Mouse (Mus musculus) liver, embryonic 14.5 days (tissue): ENCODE measurements around the gene Traf5. TPM values are rescaled to one million over a fixed set of nuclear protein-coding genes. Genes with fewer than 3 reads are reported as not detected.

Experiments
- ATAC-seq: fragments of 200-750 bp; cut with Nextera tagmentation; 2 replicates; pipeline ENCODE4 v1.8.0; 2017; ENCODE audit warnings: moderate number of reproducible peaks, mild to moderate bottlenecking, moderate library complexity; ENCODE audit not compliant: insufficient read depth
- DNase-seq, 3 experiments: peaks; one replicate each; pipeline ENCODE4 v3.0.0-alpha.2; 2012 to 2013; ENCODE audit warnings: low read depth in 3 of 3, low spot score in 3 of 3
- H3K27ac ChIP-seq: fragments of 300-500 bp; sonication (generic); 2 replicates; pipeline ENCODE4 v1.5.1; 2014; ENCODE audit warnings: moderate library complexity, mild to moderate bottlenecking, control low read depth, inconsistent platforms
- H3K27me3 ChIP-seq: fragments of 300-500 bp; sonication (generic); 2 replicates; pipeline ENCODE4 v1.6.1; 2014; ENCODE audit warnings: mild to moderate bottlenecking, low read length, moderate library complexity; ENCODE audit not compliant: control insufficient read depth, insufficient read depth
- H3K36me3 ChIP-seq: fragments of 300-500 bp; sonication (generic); replicated peaks from 2 replicates; pipeline ENCODE4 v1.6.1; 2014; ENCODE audit warnings: low read depth; ENCODE audit not compliant: control insufficient read depth, insufficient read depth
- H3K4me1 ChIP-seq, 2 experiments: fragments of 200-500 bp in 1 of 2; fragments of 300-500 bp in 1 of 2; sonication (generic) in 1 of 2; replicated peaks; 2 replicates each; pipeline ENCODE4 v1.6.1; 2012 to 2014; ENCODE audit warnings: antibody characterized with exemption in 1 of 2, inconsistent platforms in 1 of 2, low read length in 1 of 2; ENCODE audit not compliant: control insufficient read depth in 2 of 2, insufficient read depth in 2 of 2
- H3K4me2 ChIP-seq: fragments of 300-500 bp; sonication (generic); 2 replicates; pipeline ENCODE4 v1.6.1; 2014; ENCODE audit warnings: low read depth, mild to moderate bottlenecking, control low read depth, moderate library complexity
- H3K4me3 ChIP-seq, 2 experiments: fragments of 200-500 bp in 1 of 2; fragments of 300-500 bp in 1 of 2; sonication (generic) in 1 of 2; 2 replicates each; pipeline ENCODE4 v1.5.1; 2012 to 2014; ENCODE audit warnings: low read depth in 2 of 2, low read length in 2 of 2, mild to moderate bottlenecking in 2 of 2, control low read depth in 1 of 2, inconsistent platforms in 1 of 2, moderate library complexity in 1 of 2; ENCODE audit not compliant: insufficient read depth in 1 of 2
- H3K9ac ChIP-seq: fragments of 300-500 bp; sonication (generic); replicated peaks from 2 replicates; pipeline ENCODE4 v1.6.1; 2014; ENCODE audit warnings: mild to moderate bottlenecking, control low read depth, moderate library complexity
- H3K9me3 ChIP-seq: fragments of 300-500 bp; sonication (generic); 2 replicates; pipeline ENCODE4 v1.6.1; 2016; ENCODE audit warnings: low read length, mixed read lengths; ENCODE audit not compliant: control insufficient read depth
- CTCF ChIP-seq: IDR thresholded peaks from 2 replicates; pipeline ENCODE4 v1.5.1; 2016; ENCODE audit warnings: antibody characterized with exemption, low read depth, control low read depth
- EP300 ChIP-seq: IDR thresholded peaks from 2 replicates; pipeline ENCODE4 v1.6.1; 2016; ENCODE audit warnings: antibody characterized with exemption, low read depth
- WGBS: fragments of 180-500 bp; shearing (Covaris S2); extraction: QIAGEN DNeasy Blood & Tissue Kit; methylation state at CpG from one replicate; pipeline ENCODE4 v1.1.7; 2014; ENCODE audit not compliant: insufficient replicate concordance; 5-methylcytosine and 5-hydroxymethylcytosine counted together
- polyA plus RNA-seq, 2 experiments: library from polyadenylated mRNA; depleted of rRNA in 1 of 2; stranded (reverse) in 1 of 2; unstranded in 1 of 2; fragments of >200 nt; fragmentation: Nextera tagmentation in 1 of 2; extraction: Ambion mirVana in 1 of 2; gene quantifications; 2 replicates each; pipeline versions ENCODE4 v1.2.1 to v1.2.3; 2012 to 2014

Gene Traf5
- polyA plus RNA-seq, 2 experiments = 4.9 to 7.2 TPM

GRCm38 (mm10) chr1:191977187-191977586 is 115.2 kb downstream of the Traf5 start, which contains the start of gene Rd3:
Gene Rd3, plus strand, starts transcription at chr1:191977370.
- Histone ChIP-seq H3K4me2 (no peak within 1 kb of the TSS), H3K36me3 (no peaks in the 10 kb centered on the region), H3K4me3 (no peak within 1 kb of the TSS), H3K27me3 (no peaks in the 10 kb centered on the region), H3K27ac (no peak within 1 kb of the TSS), H3K9ac (no peak within 1 kb of the TSS), H3K9me3 (no peaks in the 10 kb centered on the region), H3K4me1 (no peaks in the 10 kb centered on the region)
- ATAC-seq = no peak
- WGBS = 46% methylated on average over 5 of the region's 5 CpGs
- TF ChIP-seq EP300 = no peak
- no peak for TF ChIP-seq CTCF
- DNase-seq = no peak

GRCm38 (mm10) chr1:191974509-191975405 is 117.6 kb downstream of the Traf5 start:
- DNase-seq = no peak
- Histone ChIP-seq H3K4me1 (no peaks in the 10 kb centered on the region), H3K9ac (no peak overlapping the region), H3K27ac (no peak overlapping the region), H3K9me3 (no peaks in the 10 kb centered on the region), H3K4me3 (no peak overlapping the region), H3K27me3 (no peaks in the 10 kb centered on the region), H3K4me2 (no peak overlapping the region), H3K36me3 (no peaks in the 10 kb centered on the region)
- 58% methylated on average over 13 of the region's 13 CpGs for WGBS
- ATAC-seq = no peak
- TF ChIP-seq EP300 (no peak), CTCF (no peak)

- Histone ChIP-seq H3K36me3 (no peaks in the 10 kb centered on the region), H3K27me3 (no peaks in the 10 kb centered on the region), H3K9me3 (no peaks in the 10 kb centered on the region), H3K9ac (no peak overlapping the region), H3K27ac (no peak overlapping the region), H3K4me2 (no peak overlapping the region), H3K4me3 (no peak overlapping the region), H3K4me1 (no peaks in the 10 kb centered on the region; a peak in 1 of 4 replicates)
- DNase-seq = no peak
- no peak for ATAC-seq
- 61% methylated on average over 5 of the region's 5 CpGs for WGBS
- TF ChIP-seq CTCF = no peak
- no peak for TF ChIP-seq EP300
Measured at GRCm38 (mm10) chr1:191969939-191970338, 122.4 kb downstream of the Traf5 start.

- no peak overlapping the region for H3K9ac ChIP-seq
- H3K4me1 ChIP-seq = peaks cover 0 to 2% of the 10 kb centered on the region in 2 experiments; a peak in 1 of 4 replicates
- H3K9me3 ChIP-seq = no peaks in the 10 kb centered on the region
- H3K4me2 ChIP-seq = no peak overlapping the region
- H3K27ac ChIP-seq = no peak overlapping the region
- TF ChIP-seq EP300 (no peak; the same call in 1 of the 2 replicates), CTCF (peak; percentile 94)
- DNase-seq (peak; percentile 62 to 68 (median 64)), ATAC-seq (peak; percentile 38; the same call in 1 of the 2 replicates)
- 12% methylated on average over 13 of the region's 13 CpGs for WGBS
- no peaks in the 10 kb centered on the region for H3K27me3 ChIP-seq
- no peaks in the 10 kb centered on the region for H3K36me3 ChIP-seq
- H3K4me3 ChIP-seq = no peak overlapping the region
Measured at GRCm38 (mm10) chr1:191964773-191965481, 127.4 kb downstream of the Traf5 start.
